Mouse (Mus musculus): Measurements from ENCODE around the gene Psma6. TPM values are rescaled to one million over a fixed set of nuclear protein-coding genes. Genes with fewer than 3 reads are reported as not detected.
"Not testable (repeated sequence)": the region's sequence is repeated elsewhere in the genome, so short reads cannot be mapped to it uniquely, and the experiment has no call there.

The Psma6 gene
- polyA plus RNA-seq, 1 experiment from 2014 or later = 473 TPM

- H3K36me3 ChIP-seq (ENCODE audit: control insufficient read depth, insufficient read depth, low read length) = no peaks in the 10 kb centered on the region
- H3K27ac ChIP-seq (ENCODE audit: low read depth, low read length) = no peak overlapping the region
- no peak overlapping the region for H3K4me2 ChIP-seq (replicated peaks; ENCODE audit: low read depth, low read length)
- H3K9ac ChIP-seq (ENCODE audit: low read depth, low read length) = no peak overlapping the region
- no peak overlapping the region for H3K4me3 ChIP-seq (ENCODE audit: low read length)
- H3K9me3 ChIP-seq (ENCODE audit: control insufficient read depth, low read length) = no peaks in the 10 kb centered on the region
- WGBS = 41% methylated on average over 11 of the region's 11 CpGs
- H3K27me3 ChIP-seq (ENCODE audit: control insufficient read depth, insufficient read depth, low read length) = no peaks in the 10 kb centered on the region
- peak; percentile 78 for ATAC-seq (ENCODE audit: low FRiP score, low TSS enrichment)
- peaks cover 7% of the 10 kb centered on the region; the same call in 1 of the 2 replicates for H3K4me1 ChIP-seq (ENCODE audit: control insufficient read depth, insufficient read depth, low read length)
These were observed 3.9 kb downstream of the Psma6 start for GRCm38 (mm10) chr12:55387788-55388465.

- WGBS = 62% methylated on average over 6 of the region's 6 CpGs
- Histone ChIP-seq H3K9ac (ENCODE audit: low read depth, low read length) (no peak overlapping the region), H3K27ac (ENCODE audit: low read depth, low read length) (no peak overlapping the region), H3K27me3 (ENCODE audit: control insufficient read depth, insufficient read depth, low read length) (no peaks in the 10 kb centered on the region), H3K36me3 (ENCODE audit: control insufficient read depth, insufficient read depth, low read length) (no peaks in the 10 kb centered on the region), H3K4me1 (ENCODE audit: control insufficient read depth, insufficient read depth, low read length) (peaks cover 7% of the 10 kb centered on the region; the same call in 1 of the 2 replicates), H3K4me2 (replicated peaks; ENCODE audit: low read depth, low read length) (no peak overlapping the region), H3K9me3 (ENCODE audit: control insufficient read depth, low read length) (no peaks in the 10 kb centered on the region), H3K4me3 (ENCODE audit: low read length) (no peak overlapping the region)
- peak; percentile 53; the same call in 1 of the 2 replicates for ATAC-seq (ENCODE audit: low FRiP score, low TSS enrichment)
These were observed 4.5 kb downstream of the Psma6 start for GRCm38 (mm10) chr12:55388478-55388877.

DNA sequence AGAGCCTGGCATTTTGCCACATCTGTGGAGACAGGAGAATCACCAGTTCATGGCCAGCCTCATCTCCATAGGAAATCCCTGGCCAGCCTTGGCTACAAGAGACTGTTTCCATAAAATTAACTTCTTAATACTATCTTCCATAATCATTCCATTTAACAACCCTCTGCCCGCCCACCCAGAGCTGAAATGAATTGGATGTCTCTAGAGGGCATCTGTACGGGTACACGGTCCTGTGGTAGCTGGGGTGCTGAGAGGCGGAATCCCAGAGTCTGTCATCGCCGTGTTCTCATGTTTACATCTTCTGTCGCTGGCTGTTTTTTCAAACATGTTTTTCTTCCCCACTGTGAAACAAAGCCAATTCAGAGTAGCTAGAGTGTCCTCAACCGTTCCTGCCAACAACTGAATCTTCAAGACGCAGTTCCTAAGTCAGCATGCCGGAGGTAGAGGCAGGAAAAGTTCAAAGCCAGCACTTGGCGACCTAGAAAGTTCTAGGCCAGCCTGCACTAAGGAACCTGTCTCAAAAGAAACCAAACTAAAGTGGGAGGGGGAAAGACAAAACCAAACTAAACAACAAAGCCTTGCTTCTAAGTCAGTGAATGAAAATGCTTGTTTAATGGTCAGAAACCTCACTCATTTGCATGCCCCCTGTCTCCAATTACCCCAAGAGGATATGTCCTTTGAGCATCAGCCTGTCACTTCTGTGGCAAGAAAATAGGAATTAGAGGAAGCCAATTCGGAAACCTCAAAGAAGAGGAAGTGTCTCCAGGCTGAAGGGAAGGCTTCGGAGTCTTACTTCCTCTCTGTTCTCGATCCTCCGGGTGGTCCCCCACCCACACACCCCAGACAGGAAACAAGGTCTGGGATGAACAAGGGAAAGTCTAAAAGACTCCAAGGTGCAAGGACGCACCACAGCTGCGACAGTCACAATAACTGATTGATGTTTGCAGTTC is 5.4 kb downstream of the Psma6 start:
- H3K27me3 ChIP-seq (ENCODE audit: control insufficient read depth, insufficient read depth, low read length) = no peaks in the 10 kb centered on the region
- no peak overlapping the region for H3K4me2 ChIP-seq (replicated peaks; ENCODE audit: low read depth, low read length)
- ATAC-seq (ENCODE audit: low FRiP score, low TSS enrichment) = no peak
- H3K4me3 ChIP-seq (ENCODE audit: low read length) = no peak overlapping the region
- H3K27ac ChIP-seq (ENCODE audit: low read depth, low read length) = no peak overlapping the region; the same call in 1 of the 2 replicates
- WGBS = 70% methylated on average over 17 of the region's 17 CpGs
- no peaks in the 10 kb centered on the region for H3K36me3 ChIP-seq (ENCODE audit: control insufficient read depth, insufficient read depth, low read length)
- H3K9ac ChIP-seq (ENCODE audit: low read depth, low read length) = no peak overlapping the region
- no peaks in the 10 kb centered on the region for H3K9me3 ChIP-seq (ENCODE audit: control insufficient read depth, low read length)
- H3K4me1 ChIP-seq (ENCODE audit: control insufficient read depth, insufficient read depth, low read length) = peaks cover 7% of the 10 kb centered on the region; the same call in 1 of the 2 replicates

- H3K4me2 ChIP-seq (replicated peaks; ENCODE audit: low read depth, low read length) = no peak overlapping the region
- no peak overlapping the region for H3K4me3 ChIP-seq (ENCODE audit: low read length)
- H3K36me3 ChIP-seq (ENCODE audit: control insufficient read depth, insufficient read depth, low read length) = no peaks in the 10 kb centered on the region
- peaks cover 7% of the 10 kb centered on the region; the same call in 1 of the 2 replicates for H3K4me1 ChIP-seq (ENCODE audit: control insufficient read depth, insufficient read depth, low read length)
- no peak for ATAC-seq (ENCODE audit: low FRiP score, low TSS enrichment)
- no peaks in the 10 kb centered on the region for H3K9me3 ChIP-seq (ENCODE audit: control insufficient read depth, low read length)
- no peaks in the 10 kb centered on the region for H3K27me3 ChIP-seq (ENCODE audit: control insufficient read depth, insufficient read depth, low read length)
- H3K27ac ChIP-seq (ENCODE audit: low read depth, low read length) = no peak overlapping the region
- no peak overlapping the region for H3K9ac ChIP-seq (ENCODE audit: low read depth, low read length)
These were observed 8.1 kb downstream of the Psma6 start for GRCm38 (mm10) chr12:55392120-55392519.

DNA sequence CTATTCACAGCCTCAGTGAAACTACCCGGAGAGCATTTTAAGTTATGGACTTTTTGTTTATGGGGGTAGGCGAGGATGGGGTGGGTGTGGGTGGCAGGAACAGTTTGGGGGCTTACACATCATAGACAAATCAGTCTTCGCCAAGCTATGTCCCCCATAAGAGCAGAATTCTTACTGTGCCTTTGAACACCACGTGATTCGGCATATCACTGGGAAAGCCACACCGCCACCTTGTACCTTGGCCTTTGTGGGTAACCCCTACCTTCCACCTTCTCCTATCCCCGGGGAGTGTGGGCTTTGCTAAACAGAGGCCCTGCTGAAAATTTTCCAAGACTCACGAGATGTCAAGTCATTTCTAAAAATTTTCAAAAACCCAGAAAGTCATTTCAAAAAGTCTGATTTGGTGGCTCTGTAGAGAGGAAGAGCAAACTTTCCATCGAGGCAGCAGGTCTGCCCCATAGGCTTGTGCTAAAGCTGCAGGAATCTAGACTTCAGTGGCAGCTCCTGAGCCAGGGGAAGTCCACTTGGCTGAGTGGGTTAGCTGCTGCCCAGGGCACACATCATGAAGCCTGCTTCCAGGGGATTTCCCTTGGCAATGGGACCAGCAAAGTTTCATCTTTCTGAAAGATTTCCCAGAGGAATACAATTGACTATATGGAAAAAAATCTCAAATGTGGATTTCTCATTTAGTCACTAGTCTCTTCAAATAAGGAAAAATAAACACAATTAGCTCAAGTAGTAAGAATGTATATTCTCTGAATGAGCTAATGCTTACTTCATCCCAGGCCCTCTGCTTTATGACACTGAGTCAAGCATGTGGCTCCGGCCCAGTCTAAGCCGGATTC is 8.9 kb downstream of the Psma6 start:
- ATAC-seq (ENCODE audit: low FRiP score, low TSS enrichment) = no peak

GRCm38 (mm10) chr12:55395601-55396000 is 11.6 kb downstream of the Psma6 start:
- not testable (repeated sequence) for ATAC-seq (ENCODE audit: low FRiP score, low TSS enrichment); H3K9me3 ChIP-seq (ENCODE audit: control insufficient read depth, low read length); H3K4me2 ChIP-seq (replicated peaks; ENCODE audit: low read depth, low read length); H3K36me3 ChIP-seq (ENCODE audit: control insufficient read depth, insufficient read depth, low read length); H3K27me3 ChIP-seq (ENCODE audit: control insufficient read depth, insufficient read depth, low read length); H3K9ac ChIP-seq (ENCODE audit: low read depth, low read length); H3K27ac ChIP-seq (ENCODE audit: low read depth, low read length); H3K4me3 ChIP-seq (ENCODE audit: low read length)
- WGBS = 92% methylated on average over 14 of the region's 14 CpGs
- peaks cover 10% of the 10 kb centered on the region for H3K4me1 ChIP-seq (ENCODE audit: control insufficient read depth, insufficient read depth, low read length)

More for the DNA sequence above, 8.9 kb downstream of the Psma6 start:
- Histone ChIP-seq H3K27me3 (ENCODE audit: control insufficient read depth, insufficient read depth, low read length) (no peaks in the 10 kb centered on the region), H3K9ac (ENCODE audit: low read depth, low read length) (no peak overlapping the region), H3K4me1 (ENCODE audit: control insufficient read depth, insufficient read depth, low read length) (peaks cover 6% of the 10 kb centered on the region; the same call in 1 of the 2 replicates), H3K36me3 (ENCODE audit: control insufficient read depth, insufficient read depth, low read length) (no peaks in the 10 kb centered on the region), H3K9me3 (ENCODE audit: control insufficient read depth, low read length) (no peaks in the 10 kb centered on the region), H3K27ac (ENCODE audit: low read depth, low read length) (no peak overlapping the region), H3K4me2 (replicated peaks; ENCODE audit: low read depth, low read length) (no peak overlapping the region), H3K4me3 (ENCODE audit: low read length) (no peak overlapping the region)
- 87% methylated on average over 11 of the region's 11 CpGs for WGBS

- WGBS = 98% methylated on average over 4 of the region's 4 CpGs
- Histone ChIP-seq H3K36me3 (ENCODE audit: control insufficient read depth, insufficient read depth, low read length) (no peaks in the 10 kb centered on the region), H3K4me3 (ENCODE audit: low read length) (no peak overlapping the region), H3K9ac (ENCODE audit: low read depth, low read length) (no peak overlapping the region), H3K27ac (ENCODE audit: low read depth, low read length) (no peak overlapping the region), H3K4me2 (replicated peaks; ENCODE audit: low read depth, low read length) (no peak overlapping the region), H3K27me3 (ENCODE audit: control insufficient read depth, insufficient read depth, low read length) (no peaks in the 10 kb centered on the region), H3K4me1 (ENCODE audit: control insufficient read depth, insufficient read depth, low read length) (peaks cover 10% of the 10 kb centered on the region), H3K9me3 (ENCODE audit: control insufficient read depth, low read length) (no peaks in the 10 kb centered on the region)
- no peak for ATAC-seq (ENCODE audit: low FRiP score, low TSS enrichment)
These were observed 12.5 kb downstream of the Psma6 start for GRCm38 (mm10) chr12:55396536-55396935.

DNA sequence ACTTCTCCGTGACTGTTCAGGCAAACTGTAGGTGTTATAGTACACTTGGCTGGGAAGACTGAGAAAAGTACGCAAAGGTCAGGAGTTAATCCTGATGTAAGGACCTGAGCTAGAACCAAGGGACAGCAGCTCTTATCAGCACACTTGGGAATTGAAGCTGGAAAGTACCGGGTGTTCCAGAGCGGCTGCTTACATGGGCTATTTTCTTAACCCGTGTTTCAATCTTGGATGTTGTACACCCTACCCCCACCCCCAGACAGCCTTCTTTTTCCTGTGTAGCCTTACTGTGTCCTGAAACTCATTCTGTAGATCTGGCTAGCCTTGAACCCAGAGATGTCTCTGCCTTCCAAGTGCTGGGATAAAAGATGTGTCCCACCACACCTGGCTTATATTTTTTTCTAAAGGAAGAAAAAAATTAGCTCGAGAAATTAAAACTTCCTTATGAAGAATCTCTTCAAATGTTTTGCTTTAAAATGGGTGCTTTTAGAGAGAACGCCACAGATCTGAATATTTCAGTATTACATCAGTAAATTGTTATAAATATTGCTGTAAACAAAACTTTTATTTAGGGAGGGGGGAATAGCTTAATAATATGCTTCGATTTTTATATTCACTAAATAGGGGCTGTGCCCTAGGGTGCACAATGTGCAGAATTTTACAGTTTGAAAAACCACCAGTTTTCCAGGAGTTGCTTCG is 13.7 kb downstream of the Psma6 start:
- H3K9ac ChIP-seq (ENCODE audit: low read depth, low read length) = peak overlapping the region; percentile 86
- no peaks in the 10 kb centered on the region for H3K36me3 ChIP-seq (ENCODE audit: control insufficient read depth, insufficient read depth, low read length)
- peak overlapping the region; percentile 98 for H3K4me3 ChIP-seq (ENCODE audit: low read length)
- peaks cover 10% of the 10 kb centered on the region for H3K4me1 ChIP-seq (ENCODE audit: control insufficient read depth, insufficient read depth, low read length)
- no peak for ATAC-seq (ENCODE audit: low FRiP score, low TSS enrichment)
- 61% methylated on average over 9 of the region's 9 CpGs for WGBS
- peak overlapping the region; percentile 48 for H3K4me2 ChIP-seq (replicated peaks; ENCODE audit: low read depth, low read length)
- H3K27me3 ChIP-seq (ENCODE audit: control insufficient read depth, insufficient read depth, low read length) = no peaks in the 10 kb centered on the region
- no peaks in the 10 kb centered on the region for H3K9me3 ChIP-seq (ENCODE audit: control insufficient read depth, low read length)
- H3K27ac ChIP-seq (ENCODE audit: low read depth, low read length) = peak overlapping the region; percentile 87; the same call in 1 of the 2 replicates
